Mouse (Mus musculus): ENCODE results near the gene Rom1.

DNA sequence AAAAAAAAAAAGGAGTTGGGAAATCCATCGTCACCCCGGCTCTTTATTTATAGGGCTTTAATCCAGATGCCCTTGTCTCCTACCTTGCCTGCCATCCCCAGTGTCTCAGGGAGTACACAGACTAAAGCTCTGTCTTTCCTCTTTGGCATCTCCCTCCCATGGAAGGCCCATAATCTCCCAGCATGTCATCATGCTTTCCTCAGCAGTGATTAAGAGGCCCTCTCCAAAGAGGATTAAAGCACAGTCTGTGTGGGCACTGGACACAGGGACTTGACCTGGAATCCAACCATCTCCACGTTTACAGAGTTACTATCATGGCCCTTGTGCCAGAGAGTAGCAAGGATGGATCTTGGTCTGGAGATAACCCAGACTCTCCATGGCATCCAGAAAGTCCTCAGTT is 45.5 kb downstream of the Rom1 start, which contains the start of the genes Lbhd1 and Gm49403:
- TF ChIP-seq POU5F1 (IDR thresholded peaks at IDR 0.05; ENCODE audit: borderline replicate concordance, low read length) (no peak), CTCF (conservative IDR thresholded peaks at IDR 0.05; ENCODE audit: low read length) (no peak), NANOG (IDR thresholded peaks at IDR 0.05; ENCODE audit: borderline replicate concordance, low read length) (no peak)
